Mouse (Mus musculus) liver, embryonic 16.5 days (tissue): ENCODE data around the gene Nosip. TPM values are rescaled to one million over a fixed set of nuclear protein-coding genes. Genes with fewer than 3 reads are reported as not detected.

ENCODE experiments used
- ATAC-seq: fragments of 200-750 bp; cut with Nextera tagmentation; 2 replicates; pipeline ENCODE4 v1.8.0; 2017; ENCODE audit warnings: low read depth, mild to moderate bottlenecking, moderate number of reproducible peaks, moderate library complexity
- H3K27ac ChIP-seq: fragments of 300-500 bp; sonication (generic); 2 replicates; pipeline ENCODE4 v1.5.1; 2014; ENCODE audit warnings: mild to moderate bottlenecking, low read length
- H3K27me3 ChIP-seq: fragments of 300-500 bp; sonication (generic); 2 replicates; pipeline ENCODE4 v1.6.1; 2014; ENCODE audit warnings: low read depth, low read length, mixed read lengths; ENCODE audit not compliant: control insufficient read depth, insufficient read depth
- H3K36me3 ChIP-seq: fragments of 300-500 bp; sonication (generic); 2 replicates; pipeline ENCODE4 v1.6.1; 2014; ENCODE audit warnings: mild to moderate bottlenecking; ENCODE audit not compliant: control insufficient read depth, insufficient read depth
- H3K4me1 ChIP-seq: fragments of 300-500 bp; sonication (generic); 2 replicates; pipeline ENCODE4 v1.6.1; 2014; ENCODE audit warnings: low read depth, low read length, mixed read lengths; ENCODE audit not compliant: control insufficient read depth
- H3K4me2 ChIP-seq: fragments of 300-500 bp; sonication (generic); 2 replicates; pipeline ENCODE4 v1.6.1; 2014; ENCODE audit warnings: low read depth, low read length, mixed read lengths
- H3K4me3 ChIP-seq: fragments of 300-500 bp; sonication (generic); 2 replicates; pipeline ENCODE4 v1.5.1; 2014; ENCODE audit warnings: low read depth, mild to moderate bottlenecking, low read length
- H3K9ac ChIP-seq: fragments of 300-500 bp; sonication (generic); 2 replicates; pipeline ENCODE4 v1.6.1; 2014; ENCODE audit warnings: low read depth, low read length
- H3K9me3 ChIP-seq: fragments of 300-500 bp; sonication (generic); replicated peaks from 2 replicates; pipeline ENCODE4 v1.6.1; 2016; ENCODE audit warnings: low read length; ENCODE audit not compliant: control insufficient read depth
- WGBS: fragments of 180-500 bp; shearing (Covaris S2); extraction: QIAGEN DNeasy Blood & Tissue Kit; methylation state at CpG from one replicate; pipeline ENCODE4 v1.1.7; 2014; ENCODE audit not compliant: insufficient replicate concordance; 5-methylcytosine and 5-hydroxymethylcytosine counted together
- polyA plus RNA-seq: library from polyadenylated mRNA; unstranded; fragments of >200 nt; fragmentation: Nextera tagmentation; extraction: Ambion mirVana; gene quantifications from 2 replicates; pipeline ENCODE4 v1.2.1, GENCODE M21; 2015

Nosip gene
- polyA plus RNA-seq, 1 experiment from 2014 or later = 23.8 TPM

- Histone ChIP-seq H3K9me3 (no peaks in the 10 kb centered on the region), H3K4me3 (no peak overlapping the region), H3K4me2 (no peak overlapping the region), H3K27me3 (no peaks in the 10 kb centered on the region), H3K4me1 (no peaks in the 10 kb centered on the region), H3K36me3 (peaks cover 14% of the 10 kb centered on the region), H3K27ac (no peak overlapping the region), H3K9ac (no peak overlapping the region)
- 85% methylated on average over 8 of the region's 8 CpGs for WGBS
- no peak for ATAC-seq
These were observed 31.4 kb upstream of the Nosip start for GRCm38 (mm10) chr7:45030857-45031256.

- Histone ChIP-seq H3K27me3 (no peaks in the 10 kb centered on the region), H3K4me1 (no peaks in the 10 kb centered on the region), H3K36me3 (peaks cover 18% of the 10 kb centered on the region), H3K4me2 (no peak overlapping the region), H3K27ac (no peak overlapping the region), H3K9ac (no peak overlapping the region), H3K4me3 (no peak overlapping the region), H3K9me3 (no peaks in the 10 kb centered on the region)
- ATAC-seq = no peak
- WGBS = 87% methylated on average over 19 of the region's 19 CpGs
These were observed 28.4 kb upstream of the Nosip start for GRCm38 (mm10) chr7:45033722-45034359.

- Histone ChIP-seq H3K36me3 (peaks cover 26% of the 10 kb centered on the region), H3K27ac (no peak overlapping the region), H3K4me3 (no peak overlapping the region), H3K27me3 (no peaks in the 10 kb centered on the region), H3K9me3 (no peaks in the 10 kb centered on the region), H3K4me2 (no peak overlapping the region), H3K9ac (no peak overlapping the region), H3K4me1 (no peaks in the 10 kb centered on the region)
- ATAC-seq = no peak
- 73% methylated on average over 3 of the region's 3 CpGs for WGBS
These were observed 26.6 kb upstream of the Nosip start for GRCm38 (mm10) chr7:45035631-45036030.

GRCm38 (mm10) chr7:45036702-45037101 lies 25.5 kb upstream of the Nosip start:
- peaks cover 31% of the 10 kb centered on the region for H3K36me3 ChIP-seq
- no peak overlapping the region for H3K4me2 ChIP-seq
- ATAC-seq = no peak

GRCm38 (mm10) chr7:45037720-45038361 lies 24.4 kb upstream of the Nosip start:
- H3K4me3 ChIP-seq = no peak overlapping the region
- 47% methylated on average over 7 of the region's 7 CpGs for WGBS
- H3K9me3 ChIP-seq = no peaks in the 10 kb centered on the region
- no peaks in the 10 kb centered on the region for H3K27me3 ChIP-seq
- H3K4me1 ChIP-seq = no peaks in the 10 kb centered on the region
- peak; percentile 50; the same call in 1 of the 2 replicates for ATAC-seq
- H3K27ac ChIP-seq = no peak overlapping the region
- no peak overlapping the region for H3K9ac ChIP-seq
- no peak overlapping the region for H3K4me2 ChIP-seq
- H3K36me3 ChIP-seq = peaks cover 36% of the 10 kb centered on the region

More at GRCm38 (mm10) chr7:45036702-45037101, 25.5 kb upstream of the Nosip start:
- no peak overlapping the region for H3K9ac ChIP-seq
- no peak overlapping the region for H3K4me3 ChIP-seq
- 72% methylated on average over 11 of the region's 11 CpGs for WGBS
- no peak overlapping the region for H3K27ac ChIP-seq
- no peaks in the 10 kb centered on the region for H3K9me3 ChIP-seq
- H3K27me3 ChIP-seq = no peaks in the 10 kb centered on the region
- H3K4me1 ChIP-seq = no peaks in the 10 kb centered on the region

GRCm38 (mm10) chr7:45038411-45038810 lies 23.8 kb upstream of the Nosip start:
- ATAC-seq = no peak
- H3K9ac ChIP-seq = no peak overlapping the region
- H3K27ac ChIP-seq = no peak overlapping the region
- H3K27me3 ChIP-seq = no peaks in the 10 kb centered on the region
- no peak overlapping the region for H3K4me3 ChIP-seq
- no peaks in the 10 kb centered on the region for H3K9me3 ChIP-seq
- WGBS = 81% methylated on average over 9 of the region's 9 CpGs
- H3K4me2 ChIP-seq = no peak overlapping the region
- H3K36me3 ChIP-seq = peaks cover 34% of the 10 kb centered on the region
- H3K4me1 ChIP-seq = no peaks in the 10 kb centered on the region

- H3K4me2 ChIP-seq = no peak overlapping the region
- no peak overlapping the region for H3K27ac ChIP-seq
- H3K27me3 ChIP-seq = no peaks in the 10 kb centered on the region
- H3K9ac ChIP-seq = no peak overlapping the region
- H3K36me3 ChIP-seq = peaks cover 31% of the 10 kb centered on the region
- H3K9me3 ChIP-seq = no peaks in the 10 kb centered on the region
- H3K4me3 ChIP-seq = no peak overlapping the region
- WGBS = 83% methylated on average over 9 of the region's 9 CpGs
- no peak for ATAC-seq
- H3K4me1 ChIP-seq = no peaks in the 10 kb centered on the region
These were observed 21.4 kb upstream of the Nosip start for GRCm38 (mm10) chr7:45040851-45041250.

- H3K27me3 ChIP-seq = no peaks in the 10 kb centered on the region
- H3K4me2 ChIP-seq = no peak overlapping the region
- H3K27ac ChIP-seq = no peak overlapping the region
- H3K36me3 ChIP-seq = peaks cover 32% of the 10 kb centered on the region
- no peaks in the 10 kb centered on the region for H3K4me1 ChIP-seq
- WGBS = 85% methylated on average over 13 of the region's 14 CpGs
- no peak overlapping the region for H3K9ac ChIP-seq
- no peak overlapping the region for H3K4me3 ChIP-seq
- ATAC-seq = no peak
- no peaks in the 10 kb centered on the region for H3K9me3 ChIP-seq
These were observed 18.9 kb upstream of the Nosip start for GRCm38 (mm10) chr7:45043307-45043706.

- H3K36me3 ChIP-seq = peaks cover 24% of the 10 kb centered on the region
- WGBS = 88% methylated on average over 22 of the region's 22 CpGs
- H3K9ac ChIP-seq = no peak overlapping the region
- H3K4me3 ChIP-seq = no peak overlapping the region
- H3K9me3 ChIP-seq = no peaks in the 10 kb centered on the region
- peaks cover 1% of the 10 kb centered on the region; the same call in 1 of the 2 replicates for H3K4me1 ChIP-seq
- ATAC-seq = no peak
- H3K27me3 ChIP-seq = no peaks in the 10 kb centered on the region
- no peak overlapping the region for H3K27ac ChIP-seq
- H3K4me2 ChIP-seq = no peak overlapping the region
These were observed 16.5 kb upstream of the Nosip start for GRCm38 (mm10) chr7:45045741-45046140.
